Mouse (Mus musculus) small intestine, adult 2 months (tissue): ENCODE measurements around the gene Clcn1. TPM values are rescaled to one million over a fixed set of nuclear protein-coding genes. Genes with fewer than 3 reads are reported as not detected.

Experiments used
- H3K27ac ChIP-seq: fragments of 200-500 bp; 2 replicates; pipeline ENCODE4 v1.5.1; 2012; ENCODE audit warnings: low read depth, low read length, control low read depth, inconsistent platforms; ENCODE audit not compliant: insufficient read depth
- H3K27me3 ChIP-seq: fragments of 200-500 bp; 2 replicates; pipeline ENCODE4 v1.6.1; 2012; ENCODE audit warnings: mild to moderate bottlenecking, moderate library complexity, low read length, inconsistent platforms; ENCODE audit not compliant: control insufficient read depth, insufficient read depth
- H3K36me3 ChIP-seq: fragments of 200-500 bp; 2 replicates; pipeline ENCODE4 v1.6.1; 2012; ENCODE audit warnings: mild to moderate bottlenecking, low read length, control low read depth, inconsistent platforms; ENCODE audit not compliant: control insufficient read depth, insufficient read depth
- H3K4me1 ChIP-seq: fragments of 200-500 bp; 2 replicates; pipeline ENCODE4 v1.6.1; 2012; ENCODE audit warnings: low read length, inconsistent platforms, mixed read lengths; ENCODE audit not compliant: control insufficient read depth, insufficient read depth, insufficient read length
- H3K4me3 ChIP-seq: fragments of 200-500 bp; 2 replicates; pipeline ENCODE4 v1.5.1; 2012; ENCODE audit warnings: low read depth, mild to moderate bottlenecking, control low read depth, inconsistent platforms, low read length, moderate library complexity
- CTCF ChIP-seq: fragments of 200-500 bp; IDR thresholded peaks from 2 replicates; pipeline ENCODE4 v1.5.1; 2012; ENCODE audit warnings: low read depth, mild to moderate bottlenecking, control low read depth, inconsistent platforms, low read length, moderate library complexity, mixed read lengths; ENCODE audit not compliant: insufficient replicate concordance, insufficient read length; ENCODE audit errors: extremely low read depth
- POLR2A ChIP-seq: fragments of 200-500 bp; IDR thresholded peaks from 2 replicates; pipeline ENCODE4 v1.6.1; 2012; ENCODE audit warnings: low read depth, mild to moderate bottlenecking, control low read depth, inconsistent platforms, low read length, moderate library complexity
- WGBS: fragments of 180-500 bp; shearing (Covaris S2); methylation state at CpG from one replicate; pipeline ENCODE4 v1.1.7; 2018; 5-methylcytosine and 5-hydroxymethylcytosine counted together
- polyA plus RNA-seq: library from polyadenylated mRNA; depleted of rRNA; stranded (reverse); fragments of >200 nt; gene quantifications from 2 replicates; pipeline ENCODE4 v1.2.3, GENCODE M21; 2012; rRNA removed

The Clcn1 gene
- polyA plus RNA-seq, 1 experiment: 0.18 TPM

- H3K27me3 ChIP-seq: no peaks in the 10 kb centered on the region
- no peak for TF ChIP-seq CTCF
- TF ChIP-seq POLR2A: no peak
- peaks cover 83% of the 10 kb centered on the region for H3K36me3 ChIP-seq
- no peak overlapping the region for H3K27ac ChIP-seq
- H3K4me1 ChIP-seq: peaks cover 12% of the 10 kb centered on the region
- WGBS: 92% methylated on average over 13 of the region's 13 CpGs
- no peak overlapping the region for H3K4me3 ChIP-seq
Measured at GRCm38 (mm10) chr6:42361041-42361895, 74.8 kb downstream of the Clcn1 start.

GRCm38 (mm10) chr6:42362074-42362473 is 75.6 kb downstream of the Clcn1 start:
- no peaks in the 10 kb centered on the region for H3K27me3 ChIP-seq
- peaks cover 7% of the 10 kb centered on the region; the same call in 1 of the 2 replicates for H3K4me1 ChIP-seq
- no peak overlapping the region for H3K4me3 ChIP-seq
- H3K27ac ChIP-seq: no peak overlapping the region
- TF ChIP-seq CTCF: no peak
- TF ChIP-seq POLR2A: no peak
- WGBS: 83% methylated on average over 1 of the region's 1 CpGs
- H3K36me3 ChIP-seq: peaks cover 80% of the 10 kb centered on the region

GRCm38 (mm10) chr6:42362497-42362896 is 76.0 kb downstream of the Clcn1 start:
- TF ChIP-seq POLR2A (no peak), CTCF (no peak)
- Histone ChIP-seq H3K4me3 (no peak overlapping the region), H3K27ac (no peak overlapping the region), H3K4me1 (peaks cover 3% of the 10 kb centered on the region), H3K27me3 (no peaks in the 10 kb centered on the region), H3K36me3 (peaks cover 81% of the 10 kb centered on the region)
- 97% methylated on average over 1 of the region's 1 CpGs for WGBS

GRCm38 (mm10) chr6:42362974-42363373 is 76.5 kb downstream of the Clcn1 start:
- no peak overlapping the region for H3K27ac ChIP-seq
- H3K36me3 ChIP-seq: peaks cover 80% of the 10 kb centered on the region
- no peaks in the 10 kb centered on the region for H3K27me3 ChIP-seq
- 57% methylated on average over 3 of the region's 3 CpGs for WGBS
- peaks cover 6% of the 10 kb centered on the region for H3K4me1 ChIP-seq
- TF ChIP-seq POLR2A (no peak), CTCF (no peak)
- H3K4me3 ChIP-seq: no peak overlapping the region

- no peak overlapping the region for H3K4me3 ChIP-seq
- no peak overlapping the region for H3K27ac ChIP-seq
- H3K4me1 ChIP-seq: peaks cover 5% of the 10 kb centered on the region
- TF ChIP-seq CTCF: no peak
- TF ChIP-seq POLR2A: no peak
- WGBS: 84% methylated on average over 4 of the region's 4 CpGs
- H3K36me3 ChIP-seq: peaks cover 70% of the 10 kb centered on the region
- no peaks in the 10 kb centered on the region for H3K27me3 ChIP-seq
Measured at GRCm38 (mm10) chr6:42364066-42364465, 77.6 kb downstream of the Clcn1 start.

- Histone ChIP-seq H3K27ac (no peak overlapping the region), H3K27me3 (no peaks in the 10 kb centered on the region), H3K4me3 (no peak overlapping the region), H3K36me3 (peaks cover 64% of the 10 kb centered on the region), H3K4me1 (peaks cover 3% of the 10 kb centered on the region)
- WGBS: 92% methylated on average over 15 of the region's 15 CpGs
- TF ChIP-seq CTCF (no peak), POLR2A (no peak)
Measured at GRCm38 (mm10) chr6:42364607-42365006, 78.1 kb downstream of the Clcn1 start.

GRCm38 (mm10) chr6:42365215-42365614 is 78.7 kb downstream of the Clcn1 start:
- Histone ChIP-seq H3K4me1 (peaks cover 3% of the 10 kb centered on the region), H3K27me3 (no peaks in the 10 kb centered on the region), H3K27ac (no peak overlapping the region), H3K36me3 (peaks cover 59% of the 10 kb centered on the region), H3K4me3 (no peak overlapping the region)
- TF ChIP-seq CTCF: no peak
- TF ChIP-seq POLR2A: no peak
- WGBS: 87% methylated on average over 6 of the region's 6 CpGs

Other genes starting within 250 kb of the Clcn1 start
- gene Sva, start 248.3 kb upstream of the Clcn1 start, polyA plus RNA-seq: not detected in 2 replicates
- gene Tas2r139, start 145.7 kb upstream of the Clcn1 start, polyA plus RNA-seq: not detected in 2 replicates
- gene Tas2r144, start 71.4 kb upstream of the Clcn1 start, polyA plus RNA-seq: not detected in 2 replicates
- 23.1 and 25.7 TPM in 2 replicates for gene Gstk1, start 40.8 kb upstream of the Clcn1 start, polyA plus RNA-seq
- gene Tmem139, start 24.7 kb upstream of the Clcn1 start, polyA plus RNA-seq: 20.1 and 23.1 TPM in 2 replicates
- 13.6 and 16.0 TPM in 2 replicates for gene Casp2, start 21.7 kb upstream of the Clcn1 start, polyA plus RNA-seq
- 0.10 and 0.19 TPM in 2 replicates for gene Fam131b, start 38.0 kb downstream of the Clcn1 start, polyA plus RNA-seq
- 104 and 222 TPM in 2 replicates for gene Zyx, start 62.9 kb downstream of the Clcn1 start, polyA plus RNA-seq
- gene Epha1, start 86.6 kb downstream of the Clcn1 start, polyA plus RNA-seq: 28.8 and 64.8 TPM in 2 replicates
- gene Tas2r143, start 113.6 kb downstream of the Clcn1 start, polyA plus RNA-seq: not detected in 2 replicates
- gene Tas2r135, start 118.7 kb downstream of the Clcn1 start, polyA plus RNA-seq: not detected in 2 replicates
- not detected in 2 replicates for gene Tas2r126, start 147.8 kb downstream of the Clcn1 start, polyA plus RNA-seq
- not detected in 2 replicates for gene Olfr458, start 178.5 kb downstream of the Clcn1 start, polyA plus RNA-seq
- not detected in 2 replicates for gene Olfr457, start 189.7 kb downstream of the Clcn1 start, polyA plus RNA-seq
- gene Olfr456, start 200.5 kb downstream of the Clcn1 start, polyA plus RNA-seq: not detected in 2 replicates